Mouse (Mus musculus) retina, embryonic 14.5 days (tissue): Measurements from ENCODE around the gene Dstn.

Experiments
- DNase-seq: peaks from one replicate; pipeline ENCODE4 v3.0.0-alpha.2; 2015; ENCODE audit warnings: low spot score

Dstn gene

GRCm38 (mm10) chr2:143916229-143916628 is 1.1 kb downstream of the Dstn start:
- DNase-seq, result no peak

- DNase-seq, result no peak
These were observed 2.5 kb downstream of the Dstn start for GRCm38 (mm10) chr2:143917622-143918021.

GRCm38 (mm10) chr2:143918831-143919502 is 3.8 kb downstream of the Dstn start:
- no peak for DNase-seq

GRCm38 (mm10) chr2:143924085-143924484 is 9.0 kb downstream of the Dstn start:
- DNase-seq, result no peak

- DNase-seq, result no peak
These were observed 10.7 kb downstream of the Dstn start for GRCm38 (mm10) chr2:143925826-143926225.

GRCm38 (mm10) chr2:143929607-143930311 is 14.6 kb downstream of the Dstn start:
- peak; percentile 16 for DNase-seq

- no peak for DNase-seq
These were observed 17.3 kb downstream of the Dstn start for GRCm38 (mm10) chr2:143932340-143932873.

GRCm38 (mm10) chr2:143933516-143933915 is 18.4 kb downstream of the Dstn start:
- DNase-seq, result no peak

- no peak for DNase-seq
These were observed 19.3 kb downstream of the Dstn start for GRCm38 (mm10) chr2:143934439-143934838.

GRCm38 (mm10) chr2:143937861-143938260 is 22.7 kb downstream of the Dstn start:
- no peak for DNase-seq

GRCm38 (mm10) chr2:143940406-143940805 is 25.3 kb downstream of the Dstn start:
- DNase-seq, result no peak

GRCm38 (mm10) chr2:143944796-143945195 is 29.7 kb downstream of the Dstn start:
- DNase-seq, result no peak

GRCm38 (mm10) chr2:143945466-143946075 is 30.5 kb downstream of the Dstn start:
- DNase-seq, result no peak

GRCm38 (mm10) chr2:143946399-143946798 is 31.3 kb downstream of the Dstn start:
- no peak for DNase-seq

- no peak for DNase-seq
These were observed 32.9 kb downstream of the Dstn start for GRCm38 (mm10) chr2:143947981-143948380.

- DNase-seq, result no peak
These were observed 33.3 kb downstream of the Dstn start for GRCm38 (mm10) chr2:143948416-143948815.

- no peak for DNase-seq
These were observed 34.1 kb downstream of the Dstn start for GRCm38 (mm10) chr2:143949217-143949616.

GRCm38 (mm10) chr2:143950290-143951027 is 35.3 kb downstream of the Dstn start:
- no peak for DNase-seq

- no peak for DNase-seq
These were observed 35.9 kb downstream of the Dstn start for GRCm38 (mm10) chr2:143951028-143951420.

GRCm38 (mm10) chr2:143951546-143952315 is 36.6 kb downstream of the Dstn start:
- DNase-seq, result no peak

- no peak for DNase-seq
These were observed 38.8 kb downstream of the Dstn start for GRCm38 (mm10) chr2:143953944-143954343.
